Mouse (Mus musculus): ENCODE measurements around the gene Tbx6. TPM values are rescaled to one million over a fixed set of nuclear protein-coding genes. Genes with fewer than 3 reads are reported as not detected.
A peak's percentile ranks its signal among the peaks of the same experiment; 100 is the strongest.

The Tbx6 gene
- total and polyA plus RNA-seq, 3 experiments, result 0.12 to 0.15 TPM; not detected in 1

GRCm38 (mm10) chr7:126807405-126807804 lies 26.1 kb downstream of the Tbx6 start:
- peak; percentile 47 for DNase-seq (ENCODE audit: low read depth, low spot score)
- 0 out of 2 replicates have a peak, but pooled peaks have one; percentile 52 for TF ChIP-seq TBP (IDR thresholded peaks at IDR 0.05; ENCODE audit: low read depth, low read length)
- peak; percentile 45; the same call in 1 of the 2 replicates for TF ChIP-seq SIN3A (IDR thresholded peaks at IDR 0.05; ENCODE audit: low read length)
- TF ChIP-seq TCF12 (IDR thresholded peaks at IDR 0.05; ENCODE audit: low read depth, low read length), result no peak
- TF ChIP-seq UBTF (IDR thresholded peaks at IDR 0.05; ENCODE audit: borderline replicate concordance, insufficient read depth, low read depth, low read length), result no peak
- H3K9me3 ChIP-seq (replicated peaks; ENCODE audit: insufficient read depth, low read length), result no peaks in the 10 kb centered on the region
- H3K27me3 ChIP-seq (ENCODE audit: control insufficient read depth in 1 of 2, insufficient read depth in 2 of 2, low read length in 2 of 2), result no peaks in the 10 kb centered on the region
- H3K4me3 ChIP-seq (ENCODE audit: control insufficient read depth in 1 of 2, insufficient read depth in 1 of 2, low read depth in 2 of 2, low read length in 2 of 2), result no peak overlapping the region
- no peaks in the 10 kb centered on the region; the same call in 1 of the 2 replicates for H3K79me2 ChIP-seq (ENCODE audit: control insufficient read depth, insufficient read depth, low read length, poor library complexity)
- peaks cover 0 to 28% of the 10 kb centered on the region in 2 experiments; a peak in 2 of 4 replicates for H3K36me3 ChIP-seq (ENCODE audit: control insufficient read depth in 1 of 2, insufficient read depth in 2 of 2, low read length in 2 of 2)
- no peak overlapping the region for H3K9ac ChIP-seq (ENCODE audit: control insufficient read depth, low read depth, low read length, poor library complexity, severe bottlenecking)
- peaks cover 14 to 34% of the 10 kb centered on the region in 2 experiments for H3K4me1 ChIP-seq (ENCODE audit: control insufficient read depth in 1 of 2, insufficient read depth in 2 of 2, low read length in 2 of 2)
- H3K27ac ChIP-seq (ENCODE audit: control insufficient read depth, low read depth, low read length), result 0 out of 2 replicates have a peak overlapping the region, but pooled peaks have one; percentile 6

- Histone ChIP-seq H3K27ac (ENCODE audit: control insufficient read depth, low read depth, low read length) (peak overlapping the region; percentile 71), H3K79me2 (ENCODE audit: control insufficient read depth, insufficient read depth, low read length, poor library complexity) (no peaks in the 10 kb centered on the region; the same call in 1 of the 2 replicates), H3K9ac (ENCODE audit: control insufficient read depth, low read depth, low read length, poor library complexity, severe bottlenecking) (peak overlapping the region; percentile 83), H3K9me3 (replicated peaks; ENCODE audit: insufficient read depth, low read length) (no peaks in the 10 kb centered on the region), H3K4me1 (ENCODE audit: control insufficient read depth in 1 of 2, insufficient read depth in 2 of 2, low read length in 2 of 2) (peaks cover 6 to 23% of the 10 kb centered on the region in 2 experiments; a peak in 3 of 4 replicates), H3K4me3 (ENCODE audit: control insufficient read depth in 1 of 2, insufficient read depth in 1 of 2, low read depth in 2 of 2, low read length in 2 of 2) (peak overlapping the region; percentile 55 to 66), H3K27me3 (ENCODE audit: control insufficient read depth in 1 of 2, insufficient read depth in 2 of 2, low read length in 2 of 2) (no peaks in the 10 kb centered on the region), H3K36me3 (ENCODE audit: control insufficient read depth in 1 of 2, insufficient read depth in 2 of 2, low read length in 2 of 2) (peaks cover 0 to 18% of the 10 kb centered on the region in 2 experiments; a peak in 2 of 4 replicates)
- TF ChIP-seq POLR2A (IDR thresholded peaks at IDR 0.05; ENCODE audit: control insufficient read depth in 1 of 2, insufficient read depth in 1 of 2, low read depth in 1 of 2, low read length in 2 of 2, poor library complexity in 1 of 2), result peak in 1 of 2 experiments; percentile 67; a peak in 2 of 4 replicates
- 0 out of 2 replicates have a peak, but pooled peaks have one; percentile 7 for TF ChIP-seq NRF1 (IDR thresholded peaks at IDR 0.05; ENCODE audit: insufficient read depth, low read depth, low read length, poor library complexity, severe bottlenecking)
- TF ChIP-seq NELFE (IDR thresholded peaks at IDR 0.05; ENCODE audit: low read depth, low read length), result peak; percentile 54; the same call in 1 of the 2 replicates
- TF ChIP-seq HCFC1 (IDR thresholded peaks at IDR 0.05; ENCODE audit: low read depth, low read length), result peak; percentile 86
- no peak for TF ChIP-seq POLR2AphosphoS5 (IDR thresholded peaks at IDR 0.05; ENCODE audit: borderline replicate concordance, low read depth, low read length)
- peak; percentile 55; the same call in 1 of the 2 replicates for TF ChIP-seq ETS1 (IDR thresholded peaks at IDR 0.05; ENCODE audit: low read depth, low read length)
- TF ChIP-seq TAL1 (IDR thresholded peaks at IDR 0.05; ENCODE audit: low read length), result 0 out of 2 replicates have a peak, but pooled peaks have one; percentile 26
- TF ChIP-seq MAFK (IDR thresholded peaks at IDR 0.05; ENCODE audit: borderline replicate concordance, low read depth, low read length), result no peak
- peak; percentile 86; the same call in 1 of the 2 replicates for TF ChIP-seq E2F4 (IDR thresholded peaks at IDR 0.05; ENCODE audit: borderline replicate concordance, low read depth, low read length)
- peak; percentile 62 for TF ChIP-seq MAX (IDR thresholded peaks at IDR 0.05; ENCODE audit: low read length)
- no peak for TF ChIP-seq ELF1 (IDR thresholded peaks at IDR 0.05; ENCODE audit: low read depth, low read length)
- TF ChIP-seq MXI1 (IDR thresholded peaks at IDR 0.05; ENCODE audit: low read depth, low read length), result peak; percentile 80
- peak; percentile 96 for TF ChIP-seq SIN3A (IDR thresholded peaks at IDR 0.05; ENCODE audit: low read length)
- peak; percentile 91 for DNase-seq (ENCODE audit: low read depth, low spot score)
Observed at GRCm38 (mm10) chr7:126808703-126809455, 27.6 kb downstream of the Tbx6 start.
